Mouse (Mus musculus) MEL (cell line): ENCODE results near the gene Nvl. TPM values are rescaled to one million over a fixed set of nuclear protein-coding genes. Genes with fewer than 3 reads are reported as not detected.

Source experiments
- DNase-seq: peaks from one replicate; pipeline ENCODE4 v3.0.0; 2011; ENCODE audit warnings: low read depth, low spot score
- H3K27ac ChIP-seq: 2 replicates; pipeline ENCODE4 v1.5.1; 2012; ENCODE audit warnings: low read depth, mild to moderate bottlenecking, control low read depth, low read length, moderate library complexity; ENCODE audit not compliant: control insufficient read depth
- H3K27me3 ChIP-seq, 2 experiments: fragments of 150-350 bp in 1 of 2; sonication (generic) in 1 of 2; 2 replicates each; pipeline ENCODE4 v1.6.1; 2012; ENCODE audit warnings: low read length in 2 of 2, mild to moderate bottlenecking in 2 of 2, improper control_type of control experiment in 1 of 2, moderate library complexity in 1 of 2; ENCODE audit not compliant: insufficient read depth in 2 of 2, control insufficient read depth in 1 of 2
- H3K36me3 ChIP-seq, 2 experiments: 2 replicates each; pipeline ENCODE4 v1.6.1; 2012 to 2014; ENCODE audit warnings: low read length in 2 of 2, improper control_type of control experiment in 1 of 2, inconsistent platforms in 1 of 2, mild to moderate bottlenecking in 1 of 2; ENCODE audit not compliant: insufficient read depth in 2 of 2, control insufficient read depth in 1 of 2
- H3K4me1 ChIP-seq, 2 experiments: fragments of 150-350 bp in 1 of 2; sonication (generic) in 1 of 2; 2 replicates each; pipeline ENCODE4 v1.6.1; 2012; ENCODE audit warnings: low read length in 2 of 2, improper control_type of control experiment in 1 of 2, mild to moderate bottlenecking in 1 of 2; ENCODE audit not compliant: insufficient read depth in 2 of 2, control insufficient read depth in 1 of 2
- H3K4me3 ChIP-seq, 2 experiments: fragments of 150-350 bp in 1 of 2; sonication (generic) in 1 of 2; 2 replicates each; pipeline ENCODE4 v1.5.1; 2012; ENCODE audit warnings: low read depth in 2 of 2, low read length in 2 of 2, mild to moderate bottlenecking in 2 of 2, moderate library complexity in 2 of 2, control low read depth in 1 of 2, improper control_type of control experiment in 1 of 2; ENCODE audit not compliant: control insufficient read depth in 1 of 2, insufficient read depth in 1 of 2
- H3K79me2 ChIP-seq: 2 replicates; pipeline ENCODE4 v1.6.1; 2012; ENCODE audit warnings: mild to moderate bottlenecking, low read length, moderate library complexity; ENCODE audit not compliant: control insufficient read depth, poor library complexity, insufficient read depth
- H3K9ac ChIP-seq: 2 replicates; pipeline ENCODE4 v1.6.1; 2012; ENCODE audit warnings: low read depth, mild to moderate bottlenecking, control low read depth, low read length, moderate library complexity; ENCODE audit not compliant: control insufficient read depth, poor library complexity, severe bottlenecking
- H3K9me3 ChIP-seq: fragments of 150-350 bp; sonication (generic); replicated peaks from 2 replicates; pipeline ENCODE4 v1.6.1; 2012; ENCODE audit warnings: mild to moderate bottlenecking, low read length, improper control_type of control experiment, moderate library complexity; ENCODE audit not compliant: insufficient read depth
- CHD1 ChIP-seq: IDR thresholded peaks from 2 replicates; pipeline ENCODE4 v1.6.1; 2012; ENCODE audit warnings: low read depth, mild to moderate bottlenecking, inconsistent platforms, low read length, improper control_type of control experiment
- CTCF ChIP-seq, 3 experiments: IDR thresholded peaks in 2 of 3; conservative IDR thresholded peaks in 1 of 3; 2 replicates each; pipeline ENCODE4 v1.5.1; 2011 to 2012; ENCODE audit warnings: low read length in 3 of 3, low read depth in 2 of 3, mild to moderate bottlenecking in 2 of 3, improper control_type of control experiment in 1 of 3, inconsistent platforms in 1 of 3, mixed read lengths in 1 of 3, moderate library complexity in 1 of 3; ENCODE audit not compliant: control insufficient read depth in 1 of 3, insufficient read depth in 1 of 3, poor library complexity in 1 of 3, severe bottlenecking in 1 of 3
- E2F4 ChIP-seq: IDR thresholded peaks from 2 replicates; pipeline ENCODE4 v1.6.1; 2011; ENCODE audit warnings: low read depth, low read length, improper control_type of control experiment, borderline replicate concordance
- ELF1 ChIP-seq: IDR thresholded peaks from 2 replicates; pipeline ENCODE4 v1.6.1; 2014; ENCODE audit warnings: low read depth, mild to moderate bottlenecking, inconsistent platforms, low read length, improper control_type of control experiment, moderate library complexity
- ETS1 ChIP-seq: IDR thresholded peaks from 2 replicates; pipeline ENCODE4 v1.6.1; 2012; ENCODE audit warnings: low read depth, mild to moderate bottlenecking, inconsistent platforms, low read length, improper control_type of control experiment, moderate library complexity
- GABPA ChIP-seq: IDR thresholded peaks from 2 replicates; pipeline ENCODE4 v1.6.1; 2012; ENCODE audit warnings: low read depth, mild to moderate bottlenecking, inconsistent platforms, low read length, improper control_type of control experiment, moderate library complexity
- GATA1 ChIP-seq: IDR thresholded peaks from 2 replicates; pipeline ENCODE4 v1.6.1; 2011; ENCODE audit warnings: low read depth, low read length, improper control_type of control experiment
- JUND ChIP-seq: IDR thresholded peaks from 2 replicates; pipeline ENCODE4 v1.6.1; 2011; ENCODE audit warnings: low read depth, mild to moderate bottlenecking, improper control_type of control experiment, low read length
- MAFK ChIP-seq: IDR thresholded peaks from 2 replicates; pipeline ENCODE4 v1.6.1; 2011; ENCODE audit warnings: low read depth, mild to moderate bottlenecking, low read length, improper control_type of control experiment, borderline replicate concordance
- MAX ChIP-seq: IDR thresholded peaks from 2 replicates; pipeline ENCODE4 v1.6.1; 2011; ENCODE audit warnings: low read length, improper control_type of control experiment
- MXI1 ChIP-seq: IDR thresholded peaks from 2 replicates; pipeline ENCODE4 v1.6.1; 2011; ENCODE audit warnings: mild to moderate bottlenecking, low read depth, low read length, improper control_type of control experiment
- MYB ChIP-seq: IDR thresholded peaks from 2 replicates; pipeline ENCODE4 v1.6.1; 2011; ENCODE audit warnings: mild to moderate bottlenecking, low read depth, low read length, improper control_type of control experiment
- MYC ChIP-seq: IDR thresholded peaks from 2 replicates; pipeline ENCODE4 v1.6.1; 2011; ENCODE audit warnings: low read depth, mild to moderate bottlenecking, low read length, improper control_type of control experiment, moderate library complexity
- NELFE ChIP-seq: IDR thresholded peaks from 2 replicates; pipeline ENCODE4 v1.6.1; 2011; ENCODE audit warnings: low read depth, low read length, improper control_type of control experiment
- NRF1 ChIP-seq: IDR thresholded peaks from 2 replicates; pipeline ENCODE4 v1.6.1; 2014; ENCODE audit warnings: low read depth, mild to moderate bottlenecking, inconsistent platforms, low read length, improper control_type of control experiment, moderate library complexity; ENCODE audit not compliant: poor library complexity, insufficient read depth, severe bottlenecking
- POLR2A ChIP-seq, 2 experiments: IDR thresholded peaks; 2 replicates each; pipeline ENCODE4 v1.6.1; 2011 to 2012; ENCODE audit warnings: low read length in 2 of 2, mild to moderate bottlenecking in 2 of 2, control low read depth in 1 of 2, improper control_type of control experiment in 1 of 2, low read depth in 1 of 2, moderate library complexity in 1 of 2; ENCODE audit not compliant: control insufficient read depth in 1 of 2, insufficient read depth in 1 of 2, poor library complexity in 1 of 2
- POLR2AphosphoS2 ChIP-seq: IDR thresholded peaks from 2 replicates; pipeline ENCODE4 v1.6.1; 2011; ENCODE audit warnings: low read length, improper control_type of control experiment
- RAD21 ChIP-seq: IDR thresholded peaks from 2 replicates; pipeline ENCODE4 v1.6.1; 2011; ENCODE audit warnings: mild to moderate bottlenecking, low read depth, low read length, improper control_type of control experiment
- RCOR1 ChIP-seq: IDR thresholded peaks from 2 replicates; pipeline ENCODE4 v1.6.1; 2012; ENCODE audit warnings: low read depth, mild to moderate bottlenecking, inconsistent platforms, low read length, improper control_type of control experiment
- SIN3A ChIP-seq: IDR thresholded peaks from 2 replicates; pipeline ENCODE4 v1.6.1; 2012; ENCODE audit warnings: low read length, improper control_type of control experiment, inconsistent platforms
- TAL1 ChIP-seq: IDR thresholded peaks from 2 replicates; pipeline ENCODE4 v1.6.1; 2012; ENCODE audit warnings: mild to moderate bottlenecking, inconsistent platforms, low read length, moderate library complexity, mixed read lengths
- TBP ChIP-seq: IDR thresholded peaks from 2 replicates; pipeline ENCODE4 v1.8.0; 2011; ENCODE audit warnings: low read depth, low read length, improper control_type of control experiment
- TCF12 ChIP-seq: IDR thresholded peaks from 2 replicates; pipeline ENCODE4 v1.6.1; 2014; ENCODE audit warnings: low read depth, mild to moderate bottlenecking, inconsistent platforms, low read length, improper control_type of control experiment, moderate library complexity
- UBTF ChIP-seq: IDR thresholded peaks from 2 replicates; pipeline ENCODE4 v1.6.1; 2012; ENCODE audit warnings: low read depth, mild to moderate bottlenecking, inconsistent platforms, low read length, improper control_type of control experiment, moderate library complexity, borderline replicate concordance; ENCODE audit not compliant: insufficient read depth
- USF2 ChIP-seq, 2 experiments: IDR thresholded peaks; 2 replicates each; pipeline ENCODE4 v1.6.1; 2011 to 2012; ENCODE audit warnings: improper control_type of control experiment in 2 of 2, low read length in 2 of 2, borderline replicate concordance in 1 of 2, inconsistent platforms in 1 of 2, low read depth in 1 of 2, mild to moderate bottlenecking in 1 of 2; ENCODE audit not compliant: insufficient read depth in 1 of 2
- ZC3H11A ChIP-seq: IDR thresholded peaks from 2 replicates; pipeline ENCODE4 v1.6.1; 2012; ENCODE audit warnings: low read depth, mild to moderate bottlenecking, inconsistent platforms, low read length, improper control_type of control experiment
- ZMIZ1 ChIP-seq: IDR thresholded peaks from 2 replicates; pipeline ENCODE4 v1.6.1; 2012; ENCODE audit warnings: low read depth, mild to moderate bottlenecking, inconsistent platforms, low read length, improper control_type of control experiment, moderate library complexity
- ZNF384 ChIP-seq: IDR thresholded peaks from 2 replicates; pipeline ENCODE4 v1.6.1; 2012; ENCODE audit warnings: low read depth, mild to moderate bottlenecking, inconsistent platforms, low read length, improper control_type of control experiment
- polyA plus RNA-seq, 2 experiments: library from polyadenylated mRNA; stranded (reverse) in 1 of 2; unstranded in 1 of 2; fragments of >175 nt in 1 of 2; fragments of >200 nt in 1 of 2; gene quantifications; 2 replicates each; pipeline versions ENCODE4 v1.2.1 to v1.2.4; 2012; ENCODE audit warnings: low replicate concordance in 2 of 2, low read depth in 1 of 2; ENCODE audit not compliant: insufficient read length in 2 of 2, insufficient read depth in 1 of 2, missing spikeins in 1 of 2
- total RNA-seq: library from RNA; depleted of rRNA; stranded (reverse); fragments of 300-350 nt; gene quantifications from 2 replicates; pipeline ENCODE4 v1.2.3, GENCODE M21; 2012

Gene Nvl
- total and polyA plus RNA-seq, 3 experiments, result 21.0 to 29.8 TPM; not detected in 1

DNA sequence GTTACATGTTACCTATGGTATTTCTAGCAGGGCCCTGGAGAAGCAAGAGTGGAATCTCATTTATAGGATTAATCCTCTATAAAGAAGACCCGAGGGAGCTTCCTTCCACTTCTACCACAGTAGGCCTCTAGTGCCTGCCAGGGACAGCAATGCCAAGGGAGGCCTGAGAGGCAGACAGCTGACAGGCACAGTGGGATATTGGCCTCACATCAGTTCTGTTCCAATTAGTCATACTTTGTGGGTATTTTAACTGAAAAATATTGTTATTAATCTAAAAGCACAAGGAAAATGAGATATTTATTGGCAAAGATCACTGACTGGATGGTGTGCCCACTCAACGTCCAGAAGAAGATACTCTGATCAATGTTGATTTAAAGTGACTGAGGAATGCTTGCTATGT is 80.0 kb downstream of the Nvl start:
- Histone ChIP-seq H3K79me2 (no peaks in the 10 kb centered on the region), H3K27me3 (no peaks in the 10 kb centered on the region), H3K36me3 (peaks cover 0 to 30% of the 10 kb centered on the region in 2 experiments; a peak in 2 of 4 replicates), H3K4me1 (peaks cover 8 to 32% of the 10 kb centered on the region in 2 experiments), H3K27ac (no peak overlapping the region), H3K4me3 (no peak overlapping the region), H3K9ac (no peak overlapping the region), H3K9me3 (no peaks in the 10 kb centered on the region)
- TF ChIP-seq TBP (no peak), RAD21 (no peak), E2F4 (no peak), CHD1 (no peak), GATA1 (no peak), UBTF (no peak), POLR2AphosphoS2 (no peak), SIN3A (no peak), CTCF (IDR thresholded peaks at IDR 0.05 in 2 of 3, conservative IDR thresholded peaks at IDR 0.05 in 1 of 3; ENCODE audit: control insufficient read depth in 1 of 3, insufficient read depth in 1 of 3, low read depth in 2 of 3, low read length in 3 of 3, poor library complexity in 1 of 3, severe bottlenecking in 1 of 3) (no peak), USF2 (IDR thresholded peaks at IDR 0.05; ENCODE audit: borderline replicate concordance in 1 of 2, insufficient read depth in 1 of 2, low read depth in 1 of 2, low read length in 2 of 2) (no peak), TCF12 (no peak), MYC (no peak), MAFK (no peak), JUND (no peak), ZMIZ1 (no peak), MAX (no peak), MYB (no peak), ZNF384 (no peak)
- DNase-seq, result peak; percentile 21

DNA sequence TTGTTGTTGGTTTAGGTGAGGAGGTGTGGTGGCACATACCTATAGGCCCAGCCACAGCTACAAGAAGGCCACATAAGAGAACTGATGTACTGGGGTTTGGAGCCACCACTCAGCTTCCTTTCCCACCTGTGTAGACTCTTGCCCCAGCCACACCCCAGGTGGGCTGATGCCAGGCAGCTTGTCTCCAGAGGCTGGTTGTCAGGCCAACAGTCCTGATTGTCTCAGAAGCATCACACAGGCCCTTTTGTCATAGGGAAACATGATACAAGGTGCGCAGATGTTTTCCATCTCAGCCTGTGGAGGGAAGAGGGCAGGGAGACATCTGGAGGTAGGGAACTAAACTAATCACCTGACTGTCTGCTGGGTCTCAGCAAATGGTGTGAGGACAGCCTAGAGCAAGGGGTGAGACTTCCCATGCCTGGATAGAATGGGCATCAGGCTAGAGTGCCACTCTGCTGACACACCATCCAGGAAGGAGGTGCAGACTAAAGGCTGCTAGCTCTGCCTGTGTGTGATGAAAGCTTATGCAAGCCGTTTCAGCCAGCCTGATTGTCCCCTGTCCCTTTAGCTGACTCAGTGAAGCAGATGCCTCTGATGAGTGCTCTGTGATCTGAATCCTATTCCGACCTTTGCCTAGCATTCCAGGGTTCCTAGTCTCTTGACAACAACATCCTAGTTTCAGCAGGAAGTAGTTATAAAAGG is 82.1 kb downstream of the Nvl start:
- no peak overlapping the region for H3K9ac ChIP-seq
- no peaks in the 10 kb centered on the region for H3K9me3 ChIP-seq
- H3K27ac ChIP-seq, result no peak overlapping the region
- peaks cover 0 to 16% of the 10 kb centered on the region in 2 experiments; a peak in 2 of 4 replicates for H3K36me3 ChIP-seq
- peaks cover 3 to 21% of the 10 kb centered on the region in 2 experiments; a peak in 3 of 4 replicates for H3K4me1 ChIP-seq
- no peak overlapping the region for H3K4me3 ChIP-seq
- H3K27me3 ChIP-seq, result no peaks in the 10 kb centered on the region
- H3K79me2 ChIP-seq, result no peaks in the 10 kb centered on the region
- no peak for DNase-seq
- TF ChIP-seq RCOR1 (no peak), POLR2A (IDR thresholded peaks at IDR 0.05; ENCODE audit: control insufficient read depth in 1 of 2, insufficient read depth in 1 of 2, low read depth in 1 of 2, low read length in 2 of 2, poor library complexity in 1 of 2) (no peak), MAX (no peak), TCF12 (no peak), RAD21 (no peak), MXI1 (no peak), CTCF (IDR thresholded peaks at IDR 0.05 in 2 of 3, conservative IDR thresholded peaks at IDR 0.05 in 1 of 3; ENCODE audit: control insufficient read depth in 1 of 3, insufficient read depth in 1 of 3, low read depth in 2 of 3, low read length in 3 of 3, poor library complexity in 1 of 3, severe bottlenecking in 1 of 3) (no peak), NRF1 (no peak), NELFE (no peak), ZC3H11A (no peak), ETS1 (no peak), MYC (no peak), UBTF (no peak), GATA1 (no peak), GABPA (no peak), ZNF384 (no peak), TAL1 (no peak), ELF1 (no peak), JUND (no peak)
- TF ChIP-seq, all 39 proteins: peak for 0
